Mouse (Mus musculus) liver, adult 2 months (tissue): ENCODE measurements at regions not wholly inside any gene's neighbourhood (a gene's known extent, or its start where the extent isn't known, plus 50 kb on each side); places are given as distances from the start of the nearest gene placed in this dataset.

ENCODE experiments used
- CTCF ChIP-seq: fragments of 200-500 bp; IDR thresholded peaks from 2 replicates; pipeline ENCODE4 v1.5.1; 2011; ENCODE audit warnings: low read depth, low read length, control low read depth
- POLR2A ChIP-seq: fragments of 200-500 bp; IDR thresholded peaks from 2 replicates; pipeline ENCODE4 v1.6.1; 2011; ENCODE audit warnings: low read length, control low read depth; ENCODE audit not compliant: insufficient read depth; ENCODE audit errors: extremely low read depth

- no peak for TF ChIP-seq POLR2A
- TF ChIP-seq CTCF = no peak
These were observed 479.7 kb downstream of the Wdr20rt start for GRCm38 (mm10) chr12:65704985-65705384.
